Mouse (Mus musculus) MEL (cell line): Measurements from ENCODE around the gene Chkb.

ENCODE experiments used
- CTCF ChIP-seq, 3 experiments: IDR thresholded peaks in 2 of 3; conservative IDR thresholded peaks in 1 of 3; 2 replicates each; pipeline ENCODE4 v1.5.1; 2011 to 2012; ENCODE audit warnings: low read length in 3 of 3, low read depth in 2 of 3, mild to moderate bottlenecking in 2 of 3, improper control_type of control experiment in 1 of 3, inconsistent platforms in 1 of 3, mixed read lengths in 1 of 3, moderate library complexity in 1 of 3; ENCODE audit not compliant: control insufficient read depth in 1 of 3, insufficient read depth in 1 of 3, poor library complexity in 1 of 3, severe bottlenecking in 1 of 3
- EP300 ChIP-seq, 2 experiments: IDR thresholded peaks; 2 replicates each; pipeline ENCODE4 v1.6.1; 2011; ENCODE audit warnings: improper control_type of control experiment in 2 of 2, low read length in 2 of 2, low read depth in 1 of 2, mild to moderate bottlenecking in 1 of 2
- HCFC1 ChIP-seq: IDR thresholded peaks from 2 replicates; pipeline ENCODE4 v1.6.1; 2012; ENCODE audit warnings: low read depth, mild to moderate bottlenecking, inconsistent platforms, low read length, improper control_type of control experiment, moderate library complexity
- JUND ChIP-seq: IDR thresholded peaks from 2 replicates; pipeline ENCODE4 v1.6.1; 2011; ENCODE audit warnings: low read depth, mild to moderate bottlenecking, improper control_type of control experiment, low read length
- MYB ChIP-seq: IDR thresholded peaks from 2 replicates; pipeline ENCODE4 v1.6.1; 2011; ENCODE audit warnings: mild to moderate bottlenecking, low read depth, low read length, improper control_type of control experiment
- POLR2A ChIP-seq, 2 experiments: IDR thresholded peaks; 2 replicates each; pipeline ENCODE4 v1.6.1; 2011 to 2012; ENCODE audit warnings: low read length in 2 of 2, mild to moderate bottlenecking in 2 of 2, control low read depth in 1 of 2, improper control_type of control experiment in 1 of 2, low read depth in 1 of 2, moderate library complexity in 1 of 2; ENCODE audit not compliant: control insufficient read depth in 1 of 2, insufficient read depth in 1 of 2, poor library complexity in 1 of 2
- TAL1 ChIP-seq: IDR thresholded peaks from 2 replicates; pipeline ENCODE4 v1.6.1; 2012; ENCODE audit warnings: mild to moderate bottlenecking, inconsistent platforms, low read length, moderate library complexity, mixed read lengths
- TBP ChIP-seq: IDR thresholded peaks from 2 replicates; pipeline ENCODE4 v1.8.0; 2011; ENCODE audit warnings: low read depth, low read length, improper control_type of control experiment
- ZC3H11A ChIP-seq: IDR thresholded peaks from 2 replicates; pipeline ENCODE4 v1.6.1; 2012; ENCODE audit warnings: low read depth, mild to moderate bottlenecking, inconsistent platforms, low read length, improper control_type of control experiment

- TF ChIP-seq POLR2A (IDR thresholded peaks at IDR 0.05; ENCODE audit: control insufficient read depth in 1 of 2, insufficient read depth in 1 of 2, low read depth in 1 of 2, low read length in 2 of 2, poor library complexity in 1 of 2) (no peak), TAL1 (no peak), EP300 (IDR thresholded peaks at IDR 0.05; ENCODE audit: low read depth in 1 of 2, low read length in 2 of 2) (no peak), TBP (no peak), CTCF (IDR thresholded peaks at IDR 0.05 in 2 of 3, conservative IDR thresholded peaks at IDR 0.05 in 1 of 3; ENCODE audit: control insufficient read depth in 1 of 3, insufficient read depth in 1 of 3, low read depth in 2 of 3, low read length in 3 of 3, poor library complexity in 1 of 3, severe bottlenecking in 1 of 3) (no peak), ZC3H11A (no peak), MYB (no peak), HCFC1 (no peak), JUND (no peak)
Observed at GRCm38 (mm10) chr15:89426716-89427115, 3.0 kb downstream of the Chkb start.
